ENCODE assay signal across 8 mouse cellular contexts in genomic region chr6:18848051-18848701, GRCm38 (mm10). TPM values are rescaled to one million over a fixed set of nuclear protein-coding genes. Genes with fewer than 3 reads are reported as not detected.
DNase-seq lines count a peak whose midpoint lies in the region; ATAC-seq lines count a peak whose summit lies in the region.

TSS of gene Lsm8 (plus strand) at chr6:18848579.

- DNase-seq in B cell, adult 2 months = peak; percentile 95
- DNase-seq in brain, adult 2 months (ENCODE audit: low read depth, low spot score) = peak; percentile 98
- peak; percentile 98 for DNase-seq in heart, embryonic 10.5 days (ENCODE audit: low spot score)
- peak; percentile 97 for DNase-seq in liver
- peak; percentile 96 to 99 for DNase-seq in spleen, postnatal 4 days (ENCODE audit: low spot score in 2 of 2)

- ATAC-seq in erythroblast, adult 5-6 weeks (replicated peaks; ENCODE audit: low FRiP score, poor library complexity, severe bottlenecking) = peak; percentile 100
- ATAC-seq in kidney, embryonic 15.5 days (replicated peaks; ENCODE audit: low FRiP score) = peak; percentile 100
- ATAC-seq in monocyte, adult 5-6 weeks (replicated peaks; ENCODE audit: insufficient number of reproducible peaks, low FRiP score, low TSS enrichment, poor library complexity, severe bottlenecking) = peak; percentile 98

- H3K9ac ChIP-seq in kidney, embryonic 15.5 days = peak within 1 kb of the TSS; percentile 94

- peak within 1 kb of the TSS; percentile 99 for H3K27ac ChIP-seq in heart, embryonic 10.5 days
- peak within 1 kb of the TSS; percentile 95 for H3K27ac ChIP-seq in kidney, embryonic 15.5 days

- no peaks in the 10 kb centered on the region for H3K9me3 ChIP-seq in heart, embryonic 10.5 days
- H3K9me3 ChIP-seq in kidney, embryonic 15.5 days (replicated peaks) = no peaks in the 10 kb centered on the region

- WGBS in heart, embryonic 10.5 days = under 1% methylated on average over 37 of the region's 37 CpGs
- WGBS in kidney, embryonic 15.5 days = under 1% methylated on average over 37 of the region's 37 CpGs

- no peaks in the 10 kb centered on the region for H3K27me3 ChIP-seq in heart, embryonic 10.5 days (ENCODE audit: insufficient read depth, poor library complexity, severe bottlenecking)
- H3K27me3 ChIP-seq in kidney, embryonic 15.5 days = no peaks in the 10 kb centered on the region

- H3K36me3 ChIP-seq in heart, embryonic 10.5 days = peaks cover 17% of the 10 kb centered on the region
- peaks cover 23% of the 10 kb centered on the region for H3K36me3 ChIP-seq in kidney, embryonic 15.5 days

- H3K4me3 ChIP-seq in heart, embryonic 10.5 days = peak within 1 kb of the TSS; percentile 96
- peak within 1 kb of the TSS; percentile 85 for H3K4me3 ChIP-seq in kidney, embryonic 15.5 days (replicated peaks)

- H3K4me2 ChIP-seq in kidney, embryonic 15.5 days = peak within 1 kb of the TSS; percentile 64

- H3K4me1 ChIP-seq in heart, embryonic 10.5 days = peaks cover 6% of the 10 kb centered on the region; the same call in 1 of the 2 replicates
- H3K4me1 ChIP-seq in kidney, embryonic 15.5 days = peaks cover 10% of the 10 kb centered on the region

RNA-seq across cellular contexts. Expression of gene Lsm8, which starts in this region (rescaled TPM):
- 8.6 and 16.5 TPM in 2 replicates for total RNA-seq in erythroblast, adult 5-6 weeks (2015; ENCODE audit: low replicate concordance)
- total RNA-seq in erythroblast, adult 5-6 weeks (2017; ENCODE audit: low replicate concordance) = 22.6 and 44.0 TPM in 2 replicates
- 144 and 166 TPM in 2 replicates for polyA plus RNA-seq in heart, embryonic 10.5 days (2016; fragmentation: Nextera tagmentation; extraction: Ambion mirVana)
- polyA plus RNA-seq in kidney, embryonic 15.5 days (2015; fragmentation: Nextera tagmentation; extraction: Ambion mirVana) = 228 and 259 TPM in 2 replicates
- total RNA-seq in monocyte, adult 5-6 weeks (2017) = 79.2 to 89.0 TPM (median 80.1 TPM) in 3 replicates

Comparison
In these comparisons a context has a peak if more than half of its experiments do, and no peak if none do; other contexts are left out.
1. Peak in every context shown above with its lines: DNase-seq, ATAC-seq, H3K4me3 ChIP-seq and H3K27ac ChIP-seq.